Mouse (Mus musculus) cerebellum, adult 18-20 months (tissue): ENCODE measurements at regions not wholly inside any gene's neighbourhood (a gene's known extent, or its start where the extent isn't known, plus 50 kb on each side); places are given as distances from the start of the nearest gene placed in this dataset.
"Not testable (repeated sequence)": the region's sequence is repeated elsewhere in the genome, so short reads cannot be mapped to it uniquely, and the experiment has no call there.

ENCODE experiments used
- DNase-seq, 2 experiments: peaks; one replicate each; pipeline ENCODE4 v3.0.0; 2021

- DNase-seq = no peak
Measured at GRCm38 (mm10) chr15:87818566-87818965, 274.5 kb downstream of the Fam19a5 start.

- DNase-seq = no peak
Measured at GRCm38 (mm10) chr15:87842097-87842496, 298.0 kb downstream of the Fam19a5 start.

- no peak for DNase-seq
Measured at GRCm38 (mm10) chr15:87859069-87859468, 315.0 kb downstream of the Fam19a5 start.

- DNase-seq = no peak
Measured at GRCm38 (mm10) chr15:87876286-87876899, 332.3 kb downstream of the Fam19a5 start.

- DNase-seq = no peak
Measured at GRCm38 (mm10) chr15:87890903-87891302, 346.8 kb downstream of the Fam19a5 start.

GRCm38 (mm10) chr15:87894866-87895265, 350.8 kb downstream of the Fam19a5 start:
- DNase-seq = not testable (repeated sequence)

GRCm38 (mm10) chr15:87898655-87899054, 354.6 kb downstream of the Fam19a5 start:
- DNase-seq = no peak

- DNase-seq = peak; percentile 21 to 37
Measured at GRCm38 (mm10) chr15:87904436-87904835, 360.3 kb downstream of the Fam19a5 start.

- no peak for DNase-seq
Measured at GRCm38 (mm10) chr15:87906310-87906709, 362.2 kb downstream of the Fam19a5 start.

GRCm38 (mm10) chr15:87922091-87922490, 378.0 kb downstream of the Fam19a5 start:
- no peak for DNase-seq

- no peak for DNase-seq
Measured at GRCm38 (mm10) chr15:87922781-87923446, 378.8 kb downstream of the Fam19a5 start.

GRCm38 (mm10) chr15:87923906-87924305, 379.8 kb downstream of the Fam19a5 start:
- DNase-seq = peak in 1 of 2 experiments; percentile 27

- no peak for DNase-seq
Measured at GRCm38 (mm10) chr15:87936041-87936440, 391.9 kb downstream of the Fam19a5 start.

- peak; percentile 68 to 71 for DNase-seq
Measured at GRCm38 (mm10) chr15:87940837-87941236, 396.7 kb downstream of the Fam19a5 start.

GRCm38 (mm10) chr15:87952531-87952930, 408.4 kb downstream of the Fam19a5 start:
- DNase-seq = no peak

- DNase-seq = no peak
Measured at GRCm38 (mm10) chr15:87955685-87956256, 411.7 kb downstream of the Fam19a5 start.

- DNase-seq = no peak
Measured at GRCm38 (mm10) chr15:87958866-87959265, 414.8 kb downstream of the Fam19a5 start.

- no peak for DNase-seq
Measured at GRCm38 (mm10) chr15:87972641-87973040, 428.5 kb downstream of the Fam19a5 start.

GRCm38 (mm10) chr15:87987322-87987985, 443.4 kb downstream of the Fam19a5 start:
- DNase-seq = no peak

GRCm38 (mm10) chr15:87994546-87994945, 450.4 kb downstream of the Fam19a5 start:
- DNase-seq = peak; percentile 3 to 19

GRCm38 (mm10) chr15:88017076-88017475, 473.0 kb downstream of the Fam19a5 start:
- peak; percentile 13 to 16 for DNase-seq

- DNase-seq = no peak
Measured at GRCm38 (mm10) chr15:88032751-88033150, 488.7 kb downstream of the Fam19a5 start.

GRCm38 (mm10) chr15:88033725-88034124, 489.6 kb downstream of the Fam19a5 start:
- DNase-seq = no peak

GRCm38 (mm10) chr15:88035486-88035885, 491.4 kb downstream of the Fam19a5 start:
- no peak for DNase-seq
